In the genomic region with DNA sequence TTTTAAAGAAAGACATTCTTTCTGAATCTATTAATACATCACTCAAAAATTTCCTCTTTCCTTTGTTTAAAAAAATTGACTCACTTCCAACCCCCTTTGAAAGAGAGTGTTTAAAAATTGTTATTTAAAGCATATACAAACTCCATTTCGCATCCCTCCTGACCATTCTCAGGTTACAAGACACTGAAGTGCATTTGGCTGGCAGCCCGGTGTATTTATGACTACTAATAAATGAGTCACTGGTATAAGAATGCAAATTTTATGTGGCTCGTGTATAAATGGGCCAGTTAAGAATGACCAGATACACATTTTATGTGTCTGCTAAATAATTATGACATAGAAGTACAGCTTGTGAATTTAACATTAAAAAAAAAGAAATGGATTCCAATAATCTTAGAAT, we compare ENCODE assay signal across 9 mouse cellular contexts.
DNase-seq lines count a peak whose midpoint lies in the region; ATAC-seq and TF ChIP-seq lines count a peak whose summit lies in the region.
"Had no signal": no experiment of that assay in that cellular context is flagged by ENCODE, and none has a peak within 500 bp of the region (broad histone marks: within the 10 kb centered on the region; RNA-seq: fewer than 3 reads in every experiment).

No protein-coding gene starts in this region.

- intact Hi-C loops in gastrocnemius, postnatal 36 days (cut with DNase I), result no loop called here

- H3K4me1 ChIP-seq in intestine, embryonic 15.5 days (replicated peaks), result no peaks in the 10 kb centered on the region
- H3K4me1 ChIP-seq in lung, embryonic 14.5 days (ENCODE audit: insufficient read depth), result peaks cover 14% of the 10 kb centered on the region
- H3K4me1 ChIP-seq in forebrain, embryonic 13.5 days, result peaks cover 14% of the 10 kb centered on the region

- TF ChIP-seq CTCF in lung, embryonic 14.5 days (IDR thresholded peaks at IDR 0.05; ENCODE audit: low read depth), result no peak

- H3K4me3 ChIP-seq in intestine, embryonic 15.5 days (replicated peaks), result no peak overlapping the region
- H3K4me3 ChIP-seq in lung, embryonic 14.5 days (ENCODE audit: low read depth, low read length), result no peak overlapping the region
- no peak overlapping the region for H3K4me3 ChIP-seq in forebrain, embryonic 13.5 days
- H3K4me3 ChIP-seq: heart, embryonic 13.5 days had no signal

- DNase-seq in gastrocnemius, postnatal 10 days, result peak; percentile 42
- DNase-seq in gastrocnemius, postnatal 36 days, result no peak
- DNase-seq in Muller cell, postnatal 12 days (ENCODE audit: inconsistent ontology term), result peak; percentile 84
- peak; percentile 92 for DNase-seq in lung, embryonic 14.5 days
- no peak for DNase-seq in spleen, postnatal 36 days (ENCODE audit: low spot score in 2 of 2)
- no peak for DNase-seq in liver

- ATAC-seq in intestine, embryonic 15.5 days, result peak; percentile 90
- ATAC-seq in lung, embryonic 14.5 days (ENCODE audit: insufficient read depth), result peak; percentile 53
- ATAC-seq in forebrain, embryonic 13.5 days, result no peak

- 8% methylated on average over 3 of the region's 3 CpGs for WGBS in intestine, embryonic 15.5 days
- 8% methylated on average over 3 of the region's 3 CpGs for WGBS in lung, embryonic 14.5 days
- 53% methylated on average over 3 of the region's 3 CpGs for WGBS in forebrain, embryonic 13.5 days

- no peak overlapping the region for H3K4me2 ChIP-seq in intestine, embryonic 15.5 days (replicated peaks)
- no peak overlapping the region for H3K4me2 ChIP-seq in lung, embryonic 14.5 days
- no peak overlapping the region for H3K4me2 ChIP-seq in forebrain, embryonic 13.5 days
- H3K4me2 ChIP-seq: heart, embryonic 13.5 days had no signal

- no peak overlapping the region for H3K27ac ChIP-seq in intestine, embryonic 15.5 days
- no peak overlapping the region for H3K27ac ChIP-seq in lung, embryonic 14.5 days (ENCODE audit: low read depth)
- H3K27ac ChIP-seq in forebrain, embryonic 13.5 days, result no peak overlapping the region
- H3K27ac ChIP-seq: heart, embryonic 13.5 days had no signal

- H3K9me3 ChIP-seq in intestine, embryonic 15.5 days, result no peaks in the 10 kb centered on the region
- no peaks in the 10 kb centered on the region for H3K9me3 ChIP-seq in lung, embryonic 14.5 days (ENCODE audit: low read depth, low read length)
- H3K9me3 ChIP-seq in forebrain, embryonic 13.5 days (replicated peaks), result no peaks in the 10 kb centered on the region
- H3K9me3 ChIP-seq: heart, embryonic 13.5 days had no signal

- H3K36me3 ChIP-seq in intestine, embryonic 15.5 days, result no peaks in the 10 kb centered on the region
- H3K36me3 ChIP-seq in lung, embryonic 14.5 days (ENCODE audit: insufficient read depth), result no peaks in the 10 kb centered on the region
- H3K36me3 ChIP-seq in forebrain, embryonic 13.5 days (ENCODE audit: poor library complexity, severe bottlenecking), result no peaks in the 10 kb centered on the region
- H3K36me3 ChIP-seq: heart, embryonic 13.5 days had no signal

- peaks cover 3% of the 10 kb centered on the region; the same call in 1 of the 2 replicates for H3K27me3 ChIP-seq in intestine, embryonic 15.5 days (replicated peaks)
- no peaks in the 10 kb centered on the region for H3K27me3 ChIP-seq in lung, embryonic 14.5 days (ENCODE audit: insufficient read depth, low read length)
- H3K27me3 ChIP-seq in forebrain, embryonic 13.5 days, result no peaks in the 10 kb centered on the region
- H3K27me3 ChIP-seq: heart, embryonic 13.5 days had no signal

- no peak overlapping the region for H3K9ac ChIP-seq in intestine, embryonic 15.5 days
- no peak overlapping the region for H3K9ac ChIP-seq in lung, embryonic 14.5 days
- H3K9ac ChIP-seq in forebrain, embryonic 13.5 days, result no peak overlapping the region
- H3K9ac ChIP-seq: heart, embryonic 13.5 days had no signal

Comparison
In these comparisons a context has a peak if more than half of its experiments do, and no peak if none do; other contexts are left out.
1. DNase-seq: peak in gastrocnemius, postnatal 10 days (single experiment), Muller cell, postnatal 12 days (single experiment) and lung, embryonic 14.5 days (single experiment); none in gastrocnemius, postnatal 36 days (0 of 2), spleen, postnatal 36 days (0 of 2) and liver (single experiment).